Mouse (Mus musculus) hindlimb bud, embryonic 11.5 days (tissue): ENCODE results near the gene Ropn1l.

Source experiments
- DNase-seq: peaks from one replicate; pipeline ENCODE4 v3.0.0-alpha.2; 2012; ENCODE audit warnings: low read depth, low spot score; ENCODE audit errors: extremely low spot score

Ropn1l gene

DNA sequence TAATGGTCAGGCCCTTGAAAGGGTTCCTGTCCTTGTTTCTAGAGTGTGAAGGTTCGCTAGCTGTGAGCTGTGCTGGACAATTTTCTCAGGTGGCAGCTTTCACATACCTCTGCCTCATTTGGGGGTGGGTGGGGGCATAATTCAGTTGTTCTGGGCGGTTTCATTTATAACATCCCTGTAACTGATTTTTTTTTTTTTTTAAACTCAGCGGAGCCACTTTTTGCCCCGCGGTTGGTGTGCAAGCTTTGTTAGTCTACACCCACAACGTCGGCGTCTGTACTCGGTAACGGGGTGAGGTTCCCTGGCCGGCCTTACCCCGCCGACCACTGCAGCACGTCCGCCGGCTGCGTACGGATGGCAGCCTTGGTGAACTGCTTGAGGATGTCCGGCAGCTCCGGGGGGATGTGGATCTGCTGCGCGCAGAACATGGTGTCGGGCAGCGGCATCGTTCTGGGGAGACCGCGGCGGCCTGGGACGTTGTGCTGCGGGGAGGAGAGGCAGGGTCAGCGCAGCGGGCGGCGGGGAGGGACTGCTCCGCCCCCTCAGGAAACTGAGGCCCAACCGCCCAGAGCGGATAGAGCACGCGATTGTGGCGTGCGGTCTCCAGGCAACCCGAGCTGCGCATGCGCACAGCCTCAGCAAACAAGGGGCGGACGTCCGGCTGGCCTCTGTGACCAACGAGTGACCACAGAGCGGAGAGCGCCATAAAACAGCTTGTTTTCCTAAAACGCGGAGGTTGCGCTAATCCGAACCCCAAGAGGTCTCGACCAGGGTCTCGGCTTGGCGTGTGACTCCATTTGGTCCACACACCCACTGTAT is at the start of gene Ropn1l:
Gene Ropn1l (minus strand): TSS at position 640 of the 819 bp plus-strand sequence.
- DNase-seq = peak; percentile 81

DNA sequence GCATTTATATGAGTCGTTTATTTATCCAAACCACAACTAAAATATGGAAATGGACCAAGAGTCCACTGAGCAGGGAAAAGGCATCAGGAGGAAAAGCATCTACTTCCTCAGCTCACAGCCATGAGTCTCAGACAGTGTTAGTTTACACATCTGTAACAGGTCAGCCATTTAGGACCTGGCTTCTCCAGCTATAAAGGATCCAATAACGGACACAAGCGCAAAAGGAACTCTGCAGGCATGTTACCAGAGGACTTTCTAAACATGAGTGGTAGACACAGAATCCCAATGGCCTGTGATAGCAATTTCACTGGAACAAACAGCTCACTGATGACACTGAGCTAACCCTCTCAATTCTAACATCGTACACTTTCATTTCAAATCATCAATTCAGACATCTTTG is 49.5 kb upstream of the Ropn1l start:
- DNase-seq = no peak

DNA sequence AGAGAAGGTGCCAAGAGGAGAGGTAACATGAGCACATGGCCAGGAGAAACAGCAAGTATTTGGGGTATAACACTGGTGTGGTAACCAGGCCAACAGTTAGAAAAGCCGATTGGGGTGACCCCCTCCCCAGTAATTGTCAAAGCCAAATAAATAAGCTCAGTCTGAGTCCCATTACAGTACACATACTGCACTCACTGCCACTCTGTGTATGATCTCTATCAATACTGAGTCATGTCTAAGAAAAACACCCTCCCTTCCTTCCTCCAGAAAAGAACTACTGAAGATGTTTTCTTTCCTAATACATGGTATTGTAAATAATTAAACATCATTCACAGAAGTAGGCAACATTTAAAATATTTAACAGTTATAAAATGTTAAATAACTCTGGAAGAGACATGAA is 48.8 kb upstream of the Ropn1l start:
- DNase-seq = no peak

DNA sequence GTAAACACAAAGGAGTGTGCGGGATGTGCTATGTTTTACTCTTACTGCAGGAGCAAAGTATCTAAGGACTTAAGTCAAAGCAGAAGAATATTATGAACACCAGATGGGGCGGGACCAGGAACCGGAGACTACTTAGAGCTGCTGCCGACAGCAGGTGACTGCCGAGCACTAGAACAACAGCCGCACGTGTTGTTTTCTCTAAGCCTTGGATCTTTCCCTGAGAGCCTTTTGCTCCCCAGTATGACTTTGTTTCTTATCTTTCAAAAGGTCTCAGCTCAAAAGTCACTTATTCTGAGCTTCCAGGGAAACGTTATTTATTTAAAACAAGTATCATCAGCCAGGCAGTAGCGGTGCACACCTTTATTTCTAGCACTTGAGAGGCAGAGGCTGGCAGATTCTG is 41.3 kb upstream of the Ropn1l start:
- DNase-seq = no peak

DNA sequence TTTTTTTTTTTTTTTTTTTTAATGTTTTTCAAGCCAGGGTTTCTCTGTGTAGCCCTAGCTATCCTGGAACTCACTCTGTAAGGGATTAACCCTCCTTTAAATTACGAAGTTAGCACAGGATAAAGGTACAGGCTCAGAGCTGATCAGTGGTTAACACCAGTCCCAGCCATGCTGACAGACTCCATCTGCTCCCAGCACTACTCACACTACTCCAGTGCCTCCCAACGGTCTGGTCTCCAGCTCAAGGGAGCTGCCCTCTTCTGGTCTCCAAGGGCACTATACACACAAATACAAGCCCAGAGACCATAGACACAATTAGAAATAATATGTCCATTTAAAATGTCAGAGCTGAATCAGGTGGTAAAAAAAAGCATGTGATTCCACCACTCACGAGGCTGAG is 40.8 kb upstream of the Ropn1l start:
- no peak for DNase-seq

DNA sequence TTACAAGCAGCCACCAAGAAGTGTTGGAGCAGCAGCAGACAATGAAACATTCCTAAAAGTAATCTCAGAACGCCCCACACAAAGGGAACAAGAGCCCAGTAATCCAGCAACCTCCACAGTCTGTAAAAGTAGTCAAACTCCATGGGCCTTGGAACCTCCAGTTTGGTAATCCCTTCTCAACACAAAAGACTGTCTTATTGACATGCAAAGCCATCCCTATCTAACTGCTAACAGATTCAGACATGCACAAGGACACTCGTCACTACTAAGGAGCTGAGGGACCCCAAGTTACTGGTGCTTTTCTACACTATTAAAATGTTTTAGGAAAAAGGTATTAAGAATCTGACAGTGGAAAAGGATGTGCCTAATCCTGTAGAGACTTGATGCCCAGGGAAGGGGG is 33.9 kb upstream of the Ropn1l start:
- DNase-seq = no peak

DNA sequence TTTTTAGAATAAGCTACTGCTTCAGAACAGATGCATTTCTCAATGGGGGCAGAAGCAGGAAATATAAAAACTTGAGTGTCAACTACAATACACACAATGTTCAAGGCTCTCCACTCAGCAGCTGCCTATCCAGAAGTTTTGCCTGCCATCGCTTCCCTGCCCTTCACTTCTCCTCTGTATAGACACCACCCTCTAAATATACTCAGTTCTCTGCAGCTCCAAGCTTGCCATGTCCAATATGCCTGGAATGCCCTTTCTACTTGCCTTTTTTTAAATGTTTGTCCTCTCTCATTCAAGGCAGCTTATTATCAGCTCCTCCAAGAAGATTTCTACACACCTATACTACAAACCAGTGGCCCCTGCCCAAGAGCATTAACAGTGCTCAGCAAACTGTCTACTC is 23.1 kb upstream of the Ropn1l start:
- no peak for DNase-seq

DNA sequence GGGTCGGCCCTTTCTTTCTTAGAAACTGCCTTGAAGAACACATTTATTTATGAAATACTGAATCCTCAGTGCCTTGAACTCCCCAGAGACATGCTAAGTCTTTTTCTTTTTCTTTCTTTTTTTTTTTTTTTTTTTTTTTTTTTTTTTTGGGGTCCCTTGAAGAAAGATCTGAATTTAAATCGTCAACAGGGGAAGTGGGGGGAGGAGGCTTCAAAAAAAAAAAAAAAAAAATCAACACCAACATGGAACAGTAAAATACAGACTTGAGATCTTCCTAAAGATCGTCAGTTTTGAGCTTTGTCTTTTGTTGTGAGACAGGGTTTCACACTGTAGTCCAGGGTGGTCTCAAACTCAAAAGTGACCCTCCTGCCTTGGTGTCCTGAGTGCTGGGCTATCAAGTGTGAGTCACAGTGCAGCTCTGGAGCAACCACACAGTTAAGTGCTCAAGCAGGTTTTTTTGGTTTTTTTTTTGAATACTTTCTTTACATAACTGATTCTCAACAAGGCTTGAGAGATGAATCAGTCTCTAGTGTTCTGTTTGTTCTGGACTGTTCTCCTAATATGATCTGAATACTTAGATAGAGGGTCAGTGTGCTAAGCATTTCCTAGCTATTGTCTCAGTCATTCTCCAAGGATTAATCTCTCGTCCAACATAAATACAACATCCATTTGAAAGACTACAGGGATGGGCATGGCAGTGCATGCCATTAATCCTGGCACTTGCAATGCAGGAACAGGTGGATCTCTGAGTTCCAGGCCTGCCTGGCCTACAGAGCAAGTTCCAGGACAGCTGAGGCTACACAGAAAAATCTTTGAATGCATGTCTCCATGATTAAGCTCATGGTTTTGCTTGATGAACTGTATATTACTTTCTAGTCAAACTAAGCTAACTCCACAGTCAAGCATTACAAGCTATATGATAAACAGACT is 19.4 kb upstream of the Ropn1l start:
- DNase-seq = no peak

DNA sequence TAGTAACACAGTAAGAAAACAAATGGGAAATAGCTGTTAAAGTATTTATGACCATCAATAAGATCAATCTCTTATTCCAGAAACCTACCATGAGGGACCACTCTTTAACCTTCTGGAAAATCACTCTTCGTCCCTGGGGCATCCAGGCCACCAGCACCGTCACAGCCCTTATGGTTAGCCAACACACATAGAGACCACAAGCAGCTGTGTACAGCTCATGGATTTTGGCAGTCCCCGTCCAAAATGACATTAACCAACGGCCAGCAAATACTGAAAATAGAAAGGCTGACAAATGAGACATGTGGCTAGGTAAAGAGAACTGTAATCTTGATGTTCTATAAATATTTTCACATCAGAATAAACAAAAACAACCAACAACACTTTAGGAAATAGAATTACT is 18.0 kb upstream of the Ropn1l start:
- no peak for DNase-seq

DNA sequence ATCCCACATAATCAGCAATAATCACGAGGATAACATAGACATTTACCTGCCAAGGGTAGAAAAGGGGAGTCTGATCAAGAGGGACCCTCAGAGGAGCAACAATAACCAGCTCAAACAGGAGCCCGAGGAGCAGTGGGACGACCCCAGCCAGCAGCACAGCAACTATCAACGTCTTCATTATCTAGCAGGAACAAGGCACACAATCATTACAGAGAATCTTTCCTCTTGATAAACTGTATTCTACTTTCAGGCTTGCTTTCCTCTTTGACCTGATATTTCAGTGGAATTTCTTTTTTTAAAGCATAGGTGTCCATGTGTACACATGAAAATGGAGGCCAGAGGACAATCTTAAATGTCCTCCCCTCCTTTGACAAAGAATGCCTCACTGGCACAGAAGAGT is 16.0 kb upstream of the Ropn1l start:
- no peak for DNase-seq

DNA sequence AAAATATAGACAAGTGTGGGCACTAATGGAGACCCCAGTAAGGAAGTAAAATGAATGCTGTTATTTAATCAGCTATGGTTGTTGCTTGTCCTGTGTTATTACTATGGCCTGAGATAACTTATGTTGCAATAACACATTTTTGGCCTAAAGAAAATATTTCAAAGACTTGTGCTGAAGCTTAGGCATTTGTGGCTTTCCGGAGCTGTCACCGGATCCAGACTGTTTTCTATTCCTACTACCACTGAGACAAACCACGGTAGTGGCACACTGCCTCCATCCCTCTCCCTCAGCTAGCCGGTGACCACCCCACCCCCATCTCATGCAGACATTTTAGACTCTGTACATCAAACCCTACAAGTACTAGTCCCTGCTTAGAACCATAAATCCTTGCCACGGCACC is 15.3 kb upstream of the Ropn1l start:
- no peak for DNase-seq

DNA sequence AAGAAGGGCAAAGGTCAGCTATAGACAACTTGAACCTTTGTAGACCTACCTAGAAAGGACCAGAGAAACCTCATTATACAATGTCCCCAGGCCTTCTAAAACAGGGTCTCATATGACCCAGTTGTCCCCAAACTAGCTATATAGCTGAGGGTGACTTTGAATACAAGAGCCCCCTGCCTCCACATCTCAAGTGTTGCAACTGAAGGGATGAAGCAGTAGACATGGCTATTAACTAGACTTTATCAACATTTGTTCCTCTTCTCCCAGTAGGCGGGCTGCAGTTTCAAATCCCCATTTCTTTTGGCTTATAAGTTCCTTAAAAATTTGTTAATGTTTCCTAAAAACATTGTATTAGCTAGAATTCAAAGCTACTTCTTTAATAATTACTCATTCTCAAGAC is 13.2 kb upstream of the Ropn1l start:
- DNase-seq = no peak

DNA sequence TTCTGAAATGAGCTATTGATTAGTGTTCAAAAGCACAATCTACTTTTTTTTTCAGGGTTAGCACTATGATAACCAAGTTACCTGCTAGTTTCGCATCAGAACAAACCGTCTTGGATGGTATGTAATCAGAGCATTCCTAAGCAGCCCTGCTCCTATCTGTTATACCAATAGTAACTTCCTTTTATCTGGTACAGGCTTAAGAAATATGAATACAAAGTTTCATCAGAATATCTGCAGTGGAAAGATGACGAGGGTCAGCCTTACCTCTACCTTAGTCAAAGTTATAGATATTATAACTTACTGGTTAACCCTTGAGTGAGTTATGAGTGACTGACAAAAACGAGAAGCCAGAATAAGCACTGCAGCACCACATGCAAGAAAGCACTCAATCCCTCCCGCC is 12.8 kb upstream of the Ropn1l start:
- no peak for DNase-seq

DNA sequence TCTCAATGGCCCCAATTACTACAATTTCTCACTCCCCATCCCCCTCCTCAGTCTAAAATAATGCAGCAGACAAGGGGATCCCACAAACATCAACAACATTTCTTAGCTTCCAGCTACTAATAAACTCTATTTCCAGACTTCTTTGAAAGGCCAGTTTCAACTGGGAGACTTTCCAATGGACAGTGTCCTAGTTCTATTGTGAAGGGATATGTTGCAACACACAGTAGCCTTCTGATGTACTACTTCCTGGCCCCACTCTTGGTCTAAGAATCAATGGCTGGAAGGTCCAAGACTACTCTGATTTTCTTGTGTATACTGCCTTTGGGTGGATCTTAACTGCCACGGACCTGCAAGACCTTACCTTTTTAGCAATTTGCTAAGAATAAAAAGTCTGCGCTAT is 12.3 kb upstream of the Ropn1l start:
- DNase-seq = no peak

DNA sequence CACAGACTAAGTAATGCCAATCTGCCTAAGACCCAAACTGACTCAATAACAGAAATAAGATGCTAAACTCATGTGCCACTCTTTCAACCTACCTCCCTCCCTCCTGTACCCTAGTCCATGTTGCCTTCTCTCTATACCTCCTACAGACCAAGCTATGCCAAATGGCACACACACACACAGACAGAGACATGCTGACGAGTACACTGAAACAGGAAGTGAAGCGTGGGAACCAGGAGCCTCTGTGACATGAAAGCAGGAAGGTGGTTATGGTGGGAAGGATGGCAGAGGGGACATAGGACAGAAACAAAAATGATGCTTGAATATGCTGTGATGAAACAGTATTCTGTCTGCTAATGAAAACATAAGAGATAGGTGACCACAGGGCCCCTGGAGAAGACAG is 7.0 kb upstream of the Ropn1l start:
- no peak for DNase-seq

DNA sequence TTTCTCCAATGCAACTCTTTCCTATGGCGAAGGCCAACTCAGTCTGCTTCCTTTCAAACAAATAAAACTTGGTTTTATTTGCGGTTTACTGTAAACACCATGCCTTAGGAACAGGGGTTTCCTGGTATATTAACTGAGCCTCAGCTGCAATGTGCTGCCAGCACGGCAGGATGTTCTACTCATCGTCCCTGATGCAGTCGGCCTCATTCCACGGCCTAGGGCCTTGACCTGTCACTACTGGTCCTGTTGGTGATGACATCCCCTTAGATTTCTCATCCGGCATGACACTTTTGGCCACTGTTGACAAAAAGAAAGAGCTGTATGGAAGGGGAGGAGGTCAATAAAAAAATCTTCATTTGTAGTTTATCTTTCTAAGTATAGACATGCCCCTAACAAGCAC is 4.5 kb upstream of the Ropn1l start:
- DNase-seq = no peak

DNA sequence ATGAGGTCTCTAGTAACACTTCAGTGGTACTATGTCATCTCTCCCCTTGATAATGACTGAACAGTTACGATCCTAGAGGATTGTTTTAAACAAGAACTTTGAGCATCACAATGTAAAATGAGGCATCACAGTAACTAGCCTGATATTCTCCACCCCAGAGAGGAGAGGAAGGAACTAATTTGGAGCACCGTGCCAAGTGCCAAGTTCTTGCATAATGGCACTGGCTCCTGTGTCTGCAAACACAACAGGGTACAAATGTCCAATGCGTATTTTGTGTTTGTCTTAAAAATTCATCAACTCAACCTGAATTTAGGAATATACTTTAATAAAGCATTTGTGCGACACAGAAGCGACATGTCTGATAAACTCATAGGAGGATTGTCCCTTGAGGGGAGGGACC is 2.8 kb upstream of the Ropn1l start:
- no peak for DNase-seq

DNA sequence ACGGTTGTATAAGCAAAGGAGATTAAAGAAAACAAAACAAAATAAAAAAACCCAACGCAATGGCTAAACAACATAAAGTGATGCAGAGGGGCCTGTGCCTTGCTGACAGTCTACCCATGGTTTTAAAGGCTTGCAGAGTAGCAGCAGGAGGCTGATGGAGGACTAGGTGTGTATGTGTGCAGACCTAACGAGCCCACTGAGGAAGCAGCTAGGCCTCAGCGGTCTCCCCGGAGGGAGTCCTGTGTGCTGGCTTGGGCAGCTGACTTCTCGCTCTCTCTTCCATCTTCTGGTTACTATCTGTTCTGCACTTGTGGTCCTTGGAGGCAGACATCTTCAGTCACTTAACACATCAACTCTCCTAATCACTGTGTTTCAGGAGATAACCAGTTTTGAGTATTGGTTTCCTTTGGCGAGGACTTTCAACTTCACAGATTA is 1.3 kb upstream of the Ropn1l start:
- no peak for DNase-seq

DNA sequence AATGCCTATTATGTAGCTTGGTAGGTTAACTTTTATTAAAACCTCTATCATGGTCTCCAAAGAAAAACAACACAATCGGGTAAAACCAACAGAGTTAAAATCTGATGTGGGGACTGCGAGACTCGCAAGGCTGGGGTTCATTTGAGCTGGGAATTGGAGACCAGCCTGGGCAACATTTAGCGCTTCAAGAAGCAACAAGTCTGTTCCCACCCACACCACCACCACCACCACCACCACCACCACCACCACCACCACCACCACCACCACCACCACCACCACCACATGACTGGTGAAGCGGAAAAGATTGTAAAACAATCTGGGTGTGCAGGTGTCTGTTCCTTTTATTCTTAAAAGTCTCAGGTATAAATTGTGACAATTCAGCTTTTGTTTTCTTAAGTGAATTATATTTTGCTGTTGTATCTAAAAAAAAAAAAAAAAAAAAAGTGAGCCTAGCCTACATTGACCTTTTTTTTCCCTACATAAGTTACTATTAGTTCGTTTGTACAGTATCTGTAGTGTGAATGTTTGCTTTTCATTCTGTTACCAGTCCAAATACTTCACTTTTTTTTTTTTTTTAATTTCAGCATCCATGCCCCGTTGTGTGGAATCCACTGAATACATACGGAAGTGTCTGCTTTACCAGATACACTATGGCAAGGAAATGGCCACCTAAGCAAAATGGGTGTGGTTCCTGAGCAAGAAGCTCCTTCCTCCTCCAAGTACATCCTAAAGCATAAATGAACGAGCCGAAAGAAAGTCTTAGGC is 741 bp upstream of the Ropn1l start:
- DNase-seq = no peak

DNA sequence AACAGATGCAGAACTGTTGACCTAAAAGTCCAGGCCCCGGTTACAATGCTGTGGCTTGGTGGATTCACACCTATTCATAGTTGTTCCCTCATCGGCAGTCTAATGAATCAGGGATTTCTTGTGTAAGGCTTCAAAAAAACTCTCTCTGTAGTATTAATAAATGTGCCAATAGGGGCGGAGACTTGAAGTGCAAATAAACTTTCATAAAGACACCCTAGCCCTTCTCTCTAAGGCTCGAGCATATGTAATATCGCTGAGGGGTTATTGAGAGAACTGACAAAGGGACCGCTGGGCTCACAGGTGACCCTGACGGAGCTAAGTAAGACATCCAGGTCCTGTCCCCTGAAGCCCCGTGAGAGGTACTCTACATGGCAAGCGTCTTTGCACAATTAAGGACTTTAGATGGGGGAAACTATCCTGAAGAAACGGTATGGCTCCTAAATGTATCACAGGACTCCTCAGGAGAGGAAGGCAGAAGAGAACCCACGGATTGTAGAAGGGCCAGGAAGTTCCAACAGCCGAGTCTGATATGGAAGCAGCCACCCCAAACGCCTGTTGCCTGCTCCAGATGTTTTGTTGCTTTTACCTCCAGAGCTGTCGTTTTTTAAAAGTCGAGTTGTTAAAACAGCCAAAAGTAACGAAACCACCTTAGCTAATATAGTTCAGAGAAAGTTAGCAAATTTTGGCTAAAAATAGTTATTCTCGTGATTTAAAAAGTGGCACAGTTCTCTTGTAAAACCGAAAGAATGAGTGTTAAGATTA is 1.0 kb downstream of the Ropn1l start:
- no peak for DNase-seq

DNA sequence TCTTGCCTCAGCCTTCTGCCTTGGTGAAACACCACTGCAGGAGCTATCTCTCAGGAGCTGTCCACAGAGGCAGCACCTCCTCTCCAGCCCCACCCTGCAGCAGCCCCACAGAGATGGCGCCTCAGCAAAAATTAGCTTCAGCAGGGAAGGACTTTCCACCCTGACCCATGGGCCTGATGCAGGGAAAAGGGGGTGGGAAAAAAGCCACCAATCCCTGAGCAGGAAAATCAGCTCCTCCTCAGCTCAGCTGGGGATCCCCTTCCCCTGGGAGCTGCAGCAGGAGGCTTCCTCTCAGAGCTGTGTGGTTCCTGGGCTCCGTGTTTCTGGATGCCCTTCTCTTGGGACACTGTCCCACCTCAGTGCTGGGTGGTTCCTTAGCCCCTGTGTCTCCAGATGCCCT is 3.8 kb downstream of the Ropn1l start:
- no peak for DNase-seq
